Mouse (Mus musculus): ENCODE results near the gene Tmem176a.
"Not testable (repeated sequence)": the region's sequence is repeated elsewhere in the genome, so short reads cannot be mapped to it uniquely, and the experiment has no call there.

The Tmem176a gene

GRCm38 (mm10) chr6:48842111-48842842 lies 1.6 kb downstream of the Tmem176a start:
- peak; percentile 61 for DNase-seq (ENCODE audit: low read depth, low spot score)

DNA sequence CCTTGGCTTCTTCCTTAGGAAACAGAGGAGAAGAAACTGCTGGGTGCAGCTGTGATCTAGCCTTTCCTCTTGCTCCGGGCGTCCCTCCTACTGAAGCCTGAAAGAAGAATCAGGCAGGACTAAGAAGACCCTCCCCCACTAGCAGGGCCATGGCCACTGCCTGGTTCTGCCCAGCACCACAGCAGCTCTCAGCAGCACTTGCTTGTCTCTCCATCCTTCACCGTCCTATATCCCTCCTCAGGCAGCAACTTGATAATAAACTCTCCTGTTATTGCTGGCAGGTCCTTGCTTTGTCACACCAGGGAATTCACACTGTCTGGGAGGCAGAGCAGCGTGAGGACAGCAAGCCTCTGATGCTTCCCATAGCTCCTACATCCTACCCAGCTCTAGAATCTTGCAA lies 4.4 kb downstream of the Tmem176a start:
- no peak for DNase-seq (ENCODE audit: low read depth, low spot score)

DNA sequence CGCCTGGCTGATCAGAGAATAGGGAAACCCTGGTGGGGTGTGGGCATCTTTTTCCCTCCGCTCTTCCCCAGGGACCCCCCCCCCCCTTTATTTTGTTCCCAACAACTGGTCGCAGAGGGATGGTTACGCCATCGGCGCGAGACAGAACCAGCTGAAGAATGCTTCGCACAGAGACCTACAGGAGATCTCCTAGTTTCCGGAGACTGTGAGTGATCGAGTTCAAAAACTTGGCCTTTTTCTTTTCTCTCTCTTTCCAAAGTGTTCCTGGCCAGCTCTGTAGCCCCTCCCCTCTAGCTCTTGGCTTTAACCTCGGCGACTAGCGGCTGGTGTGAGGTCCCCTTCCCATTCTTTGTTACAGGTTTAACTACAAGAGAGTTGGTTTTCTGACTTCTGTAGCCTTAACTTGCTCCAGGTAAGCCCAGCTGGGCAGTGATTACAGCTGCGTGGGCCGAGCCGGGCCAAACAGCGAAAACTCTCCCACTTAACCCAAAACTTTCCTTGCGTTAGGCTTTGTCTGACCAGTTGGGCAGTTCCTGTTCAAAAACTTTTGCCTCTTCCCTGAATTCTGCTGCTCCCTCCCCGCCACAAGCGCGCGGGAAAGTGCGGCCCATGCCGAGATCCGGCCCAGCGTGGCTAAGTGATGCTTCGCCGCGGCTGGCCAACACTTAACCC lies 11.2 kb downstream of the Tmem176a start:
- no peak for DNase-seq (ENCODE audit: low read depth, low spot score)

DNA sequence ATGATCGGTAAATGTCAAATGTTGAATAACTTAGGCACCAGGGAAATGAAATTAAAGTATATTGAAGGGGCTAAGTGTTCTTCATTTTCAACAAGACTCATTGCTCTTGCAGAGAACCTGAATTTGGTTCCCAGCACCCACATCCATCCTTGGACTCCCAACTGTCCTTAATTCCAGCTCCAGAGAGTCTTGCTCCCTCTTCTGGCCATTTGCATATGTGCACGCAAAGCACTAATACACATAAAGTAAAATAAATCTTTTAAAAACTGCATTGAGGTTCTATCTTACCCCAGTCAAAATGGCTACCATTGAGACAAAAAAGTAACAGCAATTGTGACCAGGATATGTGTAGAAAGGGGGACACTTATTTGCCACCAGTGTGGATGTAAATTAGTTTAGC lies 13.4 kb downstream of the Tmem176a start:
- DNase-seq (ENCODE audit: low read depth, low spot score), result no peak

DNA sequence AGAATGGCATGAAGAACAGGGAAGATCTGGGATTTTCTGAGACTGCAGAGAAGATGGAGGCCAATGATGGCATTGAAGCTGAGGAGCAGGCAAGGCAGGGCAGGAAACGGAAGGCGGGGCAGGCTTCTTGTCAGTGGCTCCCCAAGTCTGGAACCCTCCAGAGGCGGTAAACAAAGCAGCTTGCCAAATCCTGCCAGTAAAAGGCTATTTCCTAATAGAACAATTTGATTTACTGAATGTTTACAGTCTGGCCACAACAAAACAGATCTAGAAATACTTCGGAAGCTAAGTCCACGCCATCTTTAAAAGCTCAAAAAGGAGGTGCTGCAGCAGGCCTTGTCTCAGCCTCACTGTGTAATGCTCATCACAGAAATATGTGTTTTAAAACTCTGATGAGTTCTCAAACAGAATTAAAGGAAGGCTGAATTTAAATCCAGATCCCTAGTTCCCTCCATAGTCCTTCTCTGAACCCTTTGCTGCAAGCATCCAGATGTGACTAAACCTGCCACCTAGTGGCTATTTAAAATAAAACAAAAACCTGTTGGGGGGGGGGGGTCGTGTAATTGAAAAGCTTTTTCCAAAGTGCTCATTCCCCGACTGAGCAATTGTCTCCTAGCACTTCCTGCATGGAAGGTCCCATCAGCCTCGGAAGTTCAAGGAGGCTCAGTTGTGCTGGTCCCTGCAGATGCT lies 17.0 kb downstream of the Tmem176a start:
- peak; percentile 24 for DNase-seq (ENCODE audit: low read depth, low spot score)

- peak; percentile 85 for DNase-seq (ENCODE audit: low read depth, low spot score)
Observed at GRCm38 (mm10) chr6:48860130-48860815, 19.6 kb downstream of the Tmem176a start.

GRCm38 (mm10) chr6:48860851-48861250 lies 20.1 kb downstream of the Tmem176a start:
- DNase-seq (ENCODE audit: low read depth, low spot score), result no peak

DNA sequence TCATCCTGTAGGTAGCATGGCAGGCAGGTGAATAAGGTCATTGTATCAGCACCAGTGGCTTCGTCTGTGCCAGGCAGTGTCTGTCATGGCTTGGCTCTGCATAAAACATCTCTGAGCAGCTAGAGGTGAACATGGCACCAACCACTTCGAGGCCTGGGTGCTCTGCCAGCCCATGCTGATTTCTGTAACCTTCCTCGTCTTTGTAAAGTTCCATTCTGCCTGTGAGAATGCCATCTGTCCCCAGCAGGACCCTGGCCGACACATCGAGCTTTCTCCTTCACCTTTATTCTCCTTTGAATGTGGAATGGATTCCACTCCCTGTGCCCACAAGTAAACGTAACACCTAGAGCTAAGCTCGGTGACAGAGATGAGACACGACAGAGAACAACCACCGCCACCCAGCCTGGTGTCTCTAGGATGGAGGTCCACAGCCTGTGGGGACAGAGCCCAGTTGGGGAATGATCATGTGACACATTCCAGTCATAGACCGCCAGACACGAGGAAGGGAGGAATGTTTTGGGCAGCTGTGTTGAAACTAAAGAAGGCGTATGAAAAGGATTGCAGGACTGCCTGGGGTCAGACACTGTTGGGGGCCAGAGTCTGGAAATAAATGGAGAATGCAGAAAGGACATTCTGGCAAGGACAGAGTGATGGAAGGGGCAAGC lies 21.0 kb downstream of the Tmem176a start:
- DNase-seq (ENCODE audit: low read depth, low spot score), result no peak

- DNase-seq (ENCODE audit: low read depth, low spot score), result no peak
Observed at GRCm38 (mm10) chr6:48862816-48863215, 22.1 kb downstream of the Tmem176a start.

DNA sequence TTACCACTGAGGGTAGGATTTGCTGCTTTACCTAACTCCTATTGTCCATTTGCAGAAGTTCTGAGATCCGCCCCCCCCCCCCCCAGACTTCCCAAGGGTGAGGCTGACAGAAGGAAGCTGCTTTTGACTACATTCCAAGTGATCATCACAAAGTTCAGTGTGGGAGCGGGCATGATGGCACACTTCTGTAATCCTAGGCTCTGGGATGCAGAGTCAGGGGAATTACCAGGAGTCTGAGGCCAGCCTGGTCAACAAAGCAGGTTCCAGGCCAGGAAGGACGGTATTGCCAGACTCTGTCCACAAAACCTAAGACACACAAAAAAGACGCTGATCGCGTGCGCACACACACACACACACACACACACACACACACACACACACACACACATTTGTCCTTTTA lies 22.8 kb downstream of the Tmem176a start:
- no peak for DNase-seq (ENCODE audit: low read depth, low spot score)

GRCm38 (mm10) chr6:48864181-48864580 lies 23.5 kb downstream of the Tmem176a start:
- no peak for DNase-seq (ENCODE audit: low read depth, low spot score)

GRCm38 (mm10) chr6:48864723-48865122 lies 24.0 kb downstream of the Tmem176a start:
- no peak for DNase-seq (ENCODE audit: low read depth, low spot score)

DNA sequence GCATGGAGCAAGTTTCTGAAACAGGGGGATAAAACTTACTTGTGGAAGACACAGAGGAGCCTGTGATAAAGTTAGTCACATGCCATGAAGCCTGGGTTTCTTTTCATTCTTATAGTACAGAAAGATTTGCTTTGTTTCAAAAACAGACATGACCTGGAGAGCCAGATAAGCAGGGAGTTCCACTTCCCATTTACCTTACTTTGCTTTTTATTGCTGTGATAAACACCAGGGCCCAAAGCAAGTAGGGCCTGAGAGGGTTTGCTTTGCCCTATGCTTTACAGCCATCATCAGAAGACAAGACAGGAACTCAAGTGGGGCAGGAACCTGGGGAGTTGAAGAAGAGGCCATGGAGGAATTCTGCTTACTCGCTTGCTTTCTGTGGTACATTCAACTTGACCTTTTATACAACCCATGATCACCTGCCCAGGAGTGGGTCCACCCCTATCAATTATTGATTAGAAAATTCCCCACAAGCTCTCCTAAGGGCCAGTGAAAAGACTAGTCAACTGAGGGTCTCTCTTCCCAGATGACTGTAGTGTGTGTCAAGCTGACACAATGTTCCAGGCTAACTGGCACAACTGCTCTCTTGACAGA lies 24.5 kb downstream of the Tmem176a start:
- DNase-seq (ENCODE audit: low read depth, low spot score), result no peak

GRCm38 (mm10) chr6:48866355-48866950 lies 25.7 kb downstream of the Tmem176a start:
- DNase-seq (ENCODE audit: low read depth, low spot score), result not testable (repeated sequence)

DNA sequence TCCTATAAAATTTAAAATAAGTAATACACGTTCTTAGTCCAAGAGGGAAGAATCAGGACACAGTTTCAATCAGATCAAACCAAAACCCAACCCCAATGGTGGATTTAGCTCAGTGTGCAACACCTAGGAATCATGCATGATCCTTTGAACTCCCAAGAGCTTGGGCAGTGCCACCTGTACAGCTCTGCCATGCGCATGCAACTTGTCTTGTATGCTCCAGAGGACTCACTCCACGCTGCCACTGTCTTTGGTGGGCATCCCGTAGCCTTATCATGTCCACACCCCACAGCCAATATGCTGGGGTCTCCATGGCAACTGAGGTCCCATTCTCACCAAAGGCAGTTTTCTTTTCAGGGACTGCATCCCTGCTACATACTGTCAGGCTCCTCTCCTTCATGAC lies 26.4 kb downstream of the Tmem176a start:
- DNase-seq (ENCODE audit: low read depth, low spot score), result no peak

DNA sequence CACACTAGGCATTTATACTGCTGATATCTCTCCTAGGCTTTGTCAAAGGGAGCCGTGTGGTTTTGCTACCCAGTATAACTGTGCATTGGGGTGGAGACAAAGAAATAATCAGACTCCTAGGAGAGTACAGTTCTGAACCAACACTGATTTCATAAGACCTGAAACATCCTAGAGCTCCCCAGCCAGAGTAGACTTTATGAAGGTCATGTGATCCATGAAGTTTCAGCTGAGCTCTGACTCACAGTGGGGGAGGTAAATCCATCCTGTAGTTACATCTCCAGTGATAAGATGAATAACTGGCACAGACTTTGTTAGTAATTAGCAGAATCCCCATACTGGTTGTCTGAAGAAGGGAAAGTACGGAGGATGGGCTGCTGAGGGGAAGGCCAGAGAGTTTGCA lies 29.1 kb downstream of the Tmem176a start:
- no peak for DNase-seq (ENCODE audit: low read depth, low spot score)

GRCm38 (mm10) chr6:48872596-48872995 lies 31.9 kb downstream of the Tmem176a start, which contains the start of gene Aoc1:
Gene Aoc1, plus strand, starts transcription at chr6:48872896.
- DNase-seq (ENCODE audit: low read depth, low spot score), result no peak

DNA sequence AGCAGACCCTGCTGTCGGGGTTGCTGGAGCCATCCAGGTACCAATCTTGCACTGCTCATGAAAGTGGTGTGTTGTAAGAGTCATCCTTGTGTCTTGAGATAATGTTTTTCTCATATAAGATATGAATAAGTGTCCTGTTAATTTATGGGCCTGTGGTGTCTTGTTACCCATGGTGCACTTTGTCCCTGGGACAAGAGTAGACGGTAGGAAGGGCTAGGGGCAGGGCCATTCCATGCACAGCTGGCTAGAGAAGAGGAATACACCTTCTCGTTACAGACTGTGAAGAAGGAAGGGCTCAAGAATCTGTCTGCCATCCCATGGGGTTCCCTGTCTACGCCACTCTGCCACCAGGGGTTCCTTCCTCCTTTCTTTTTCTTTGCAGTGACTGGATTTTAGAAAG lies 33.9 kb downstream of the Tmem176a start:
- no peak for DNase-seq (ENCODE audit: low read depth, low spot score)

DNA sequence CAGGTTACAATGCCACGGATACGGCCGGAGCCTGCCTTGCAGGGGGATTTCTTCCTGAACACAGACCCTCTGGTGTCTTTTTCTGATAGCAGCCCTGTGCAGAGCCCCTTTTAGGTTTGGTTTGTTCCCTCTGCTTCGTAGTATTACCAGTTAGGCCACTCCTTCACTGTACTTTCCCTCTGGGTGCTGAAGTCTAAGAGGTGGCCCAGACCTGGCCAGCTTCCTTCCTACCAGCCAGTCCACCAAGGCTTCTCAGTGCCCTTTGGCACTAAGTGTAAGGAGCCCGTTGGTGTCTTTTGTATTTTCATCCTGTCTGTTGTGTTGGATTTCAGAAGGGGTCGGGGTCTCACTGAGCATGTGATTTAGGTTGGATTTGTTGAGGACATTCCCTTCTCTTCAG lies 34.8 kb downstream of the Tmem176a start:
- DNase-seq (ENCODE audit: low read depth, low spot score), result no peak

DNA sequence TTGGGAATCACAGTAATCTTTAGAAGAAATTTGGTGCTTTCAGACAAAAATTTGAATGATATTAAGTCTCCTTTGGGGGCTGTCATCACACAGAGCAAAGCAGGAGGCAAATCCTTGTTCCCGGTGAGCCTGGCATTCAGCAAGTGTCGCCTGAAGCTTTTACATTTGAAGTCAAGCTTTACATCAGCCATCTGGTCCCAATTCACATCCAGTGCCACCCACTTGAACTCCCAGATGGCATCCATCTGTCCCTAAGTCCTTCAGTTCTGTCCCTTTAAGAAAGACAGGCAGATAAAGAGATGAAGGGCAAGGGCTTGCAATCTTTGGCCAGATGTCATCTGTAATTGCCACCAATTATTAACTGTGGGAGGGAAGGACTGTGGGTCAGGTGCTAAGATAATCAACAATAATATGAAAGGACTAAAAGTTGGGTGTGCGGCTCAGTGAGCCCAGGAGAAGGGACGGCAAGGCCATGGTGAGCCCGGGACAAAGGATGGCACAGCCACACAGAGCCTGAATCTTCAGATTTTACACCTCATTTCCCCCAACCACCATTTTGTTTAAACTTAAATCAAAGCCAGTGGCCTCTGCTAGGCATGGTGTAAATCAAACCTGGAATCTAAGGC lies 35.9 kb downstream of the Tmem176a start:
- DNase-seq (ENCODE audit: low read depth, low spot score), result no peak
